Mouse (Mus musculus): ENCODE data around the gene Sfxn3. TPM values are rescaled to one million over a fixed set of nuclear protein-coding genes. Genes with fewer than 3 reads are reported as not detected.

The Sfxn3 gene
- polyA plus RNA-seq, 1 experiment from 2014 or later: 3.5 TPM

DNA sequence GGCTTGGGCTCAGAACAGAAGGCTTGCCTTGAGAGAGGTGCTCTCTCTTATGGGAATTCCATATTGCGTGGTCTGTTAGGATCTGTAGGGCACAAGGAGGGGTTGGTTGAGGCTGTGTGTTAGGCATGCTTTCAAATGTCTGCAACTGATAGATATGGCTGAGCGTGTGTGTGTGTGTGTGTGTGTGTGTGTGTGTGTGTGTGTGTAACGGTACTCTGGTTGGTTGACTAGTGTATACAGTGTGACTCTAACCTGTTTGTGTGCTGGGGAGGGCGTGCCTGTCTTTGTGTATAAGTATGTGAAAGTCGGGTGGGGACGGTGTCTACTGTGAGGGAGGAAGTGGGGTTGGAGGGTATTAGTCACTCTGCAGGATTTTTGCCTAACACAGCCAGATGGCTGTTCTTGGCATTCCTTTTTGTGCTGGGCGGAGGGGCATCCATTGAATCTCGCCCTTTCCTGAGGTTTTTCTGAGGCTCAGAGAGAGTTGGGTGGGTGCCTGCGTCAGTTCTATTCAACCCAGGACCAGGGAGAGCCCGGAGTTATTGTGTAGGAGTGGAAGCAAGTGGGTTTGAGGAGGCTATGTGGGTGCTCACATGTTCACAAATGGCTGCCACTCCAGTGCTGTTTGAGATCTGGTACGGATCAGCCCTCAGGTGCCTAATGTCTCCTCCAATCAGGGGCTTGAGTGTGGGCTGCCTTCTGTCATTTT lies 786 bp downstream of the Sfxn3 start:
- peak overlapping the region; percentile 66 for H3K4me3 ChIP-seq (ENCODE audit: low read depth, low read length)
- H3K9ac ChIP-seq (ENCODE audit: low read depth, low read length): peak overlapping the region; percentile 62
- H3K4me1 ChIP-seq (ENCODE audit: control insufficient read depth, low read depth, low read length): peaks cover 25% of the 10 kb centered on the region
- peak; percentile 61 for ATAC-seq (ENCODE audit: low read depth)
- WGBS (ENCODE audit: insufficient replicate concordance): 21% methylated on average over 11 of the region's 11 CpGs
- no peaks in the 10 kb centered on the region for H3K36me3 ChIP-seq (ENCODE audit: control insufficient read depth, insufficient read depth)
- H3K4me2 ChIP-seq (ENCODE audit: low read depth, low read length): peak overlapping the region; percentile 84
- peak overlapping the region; percentile 75; the same call in 1 of the 2 replicates for H3K27ac ChIP-seq (ENCODE audit: low read length)
- H3K9me3 ChIP-seq (replicated peaks; ENCODE audit: control insufficient read depth, low read length): no peaks in the 10 kb centered on the region
- H3K27me3 ChIP-seq (ENCODE audit: control insufficient read depth, insufficient read depth, low read depth, low read length): peaks cover 34% of the 10 kb centered on the region

GRCm38 (mm10) chr19:45048644-45049365 lies 1.5 kb downstream of the Sfxn3 start:
- ATAC-seq (ENCODE audit: low read depth): no peak
- Histone ChIP-seq H3K9ac (ENCODE audit: low read depth, low read length) (no peak overlapping the region), H3K36me3 (ENCODE audit: control insufficient read depth, insufficient read depth) (no peaks in the 10 kb centered on the region), H3K4me2 (ENCODE audit: low read depth, low read length) (peak overlapping the region; percentile 84), H3K27ac (ENCODE audit: low read length) (peak overlapping the region; percentile 75; the same call in 1 of the 2 replicates), H3K4me1 (ENCODE audit: control insufficient read depth, low read depth, low read length) (peaks cover 25% of the 10 kb centered on the region), H3K9me3 (replicated peaks; ENCODE audit: control insufficient read depth, low read length) (no peaks in the 10 kb centered on the region), H3K27me3 (ENCODE audit: control insufficient read depth, insufficient read depth, low read depth, low read length) (peaks cover 30% of the 10 kb centered on the region), H3K4me3 (ENCODE audit: low read depth, low read length) (no peak overlapping the region; the same call in 1 of the 2 replicates)
- WGBS (ENCODE audit: insufficient replicate concordance): 75% methylated on average over 12 of the region's 12 CpGs

GRCm38 (mm10) chr19:45049523-45049922 lies 2.2 kb downstream of the Sfxn3 start:
- ATAC-seq (ENCODE audit: low read depth): no peak
- no peak overlapping the region for H3K4me2 ChIP-seq (ENCODE audit: low read depth, low read length)
- 54% methylated on average over 9 of the region's 9 CpGs for WGBS (ENCODE audit: insufficient replicate concordance)

GRCm38 (mm10) chr19:45053451-45053850 lies 6.1 kb downstream of the Sfxn3 start:
- ATAC-seq (ENCODE audit: low read depth): no peak
- 69% methylated on average over 8 of the region's 8 CpGs for WGBS (ENCODE audit: insufficient replicate concordance)
- Histone ChIP-seq H3K9me3 (replicated peaks; ENCODE audit: control insufficient read depth, low read length) (no peaks in the 10 kb centered on the region), H3K36me3 (ENCODE audit: control insufficient read depth, insufficient read depth) (no peaks in the 10 kb centered on the region), H3K4me3 (ENCODE audit: low read depth, low read length) (no peak overlapping the region), H3K27ac (ENCODE audit: low read length) (no peak overlapping the region), H3K9ac (ENCODE audit: low read depth, low read length) (no peak overlapping the region), H3K27me3 (ENCODE audit: control insufficient read depth, insufficient read depth, low read depth, low read length) (no peaks in the 10 kb centered on the region), H3K4me2 (ENCODE audit: low read depth, low read length) (no peak overlapping the region), H3K4me1 (ENCODE audit: control insufficient read depth, low read depth, low read length) (peaks cover 19% of the 10 kb centered on the region)

More at GRCm38 (mm10) chr19:45049523-45049922, 2.2 kb downstream of the Sfxn3 start:
- H3K27me3 ChIP-seq (ENCODE audit: control insufficient read depth, insufficient read depth, low read depth, low read length): peaks cover 25% of the 10 kb centered on the region
- no peaks in the 10 kb centered on the region for H3K36me3 ChIP-seq (ENCODE audit: control insufficient read depth, insufficient read depth)
- peaks cover 25% of the 10 kb centered on the region for H3K4me1 ChIP-seq (ENCODE audit: control insufficient read depth, low read depth, low read length)
- no peak overlapping the region for H3K4me3 ChIP-seq (ENCODE audit: low read depth, low read length)
- no peaks in the 10 kb centered on the region for H3K9me3 ChIP-seq (replicated peaks; ENCODE audit: control insufficient read depth, low read length)
- no peak overlapping the region for H3K9ac ChIP-seq (ENCODE audit: low read depth, low read length)
- no peak overlapping the region for H3K27ac ChIP-seq (ENCODE audit: low read length)

GRCm38 (mm10) chr19:45054892-45055690 lies 7.8 kb downstream of the Sfxn3 start:
- ATAC-seq (ENCODE audit: low read depth): no peak
- Histone ChIP-seq H3K36me3 (ENCODE audit: control insufficient read depth, insufficient read depth) (no peaks in the 10 kb centered on the region), H3K4me2 (ENCODE audit: low read depth, low read length) (no peak overlapping the region), H3K27me3 (ENCODE audit: control insufficient read depth, insufficient read depth, low read depth, low read length) (no peaks in the 10 kb centered on the region), H3K4me1 (ENCODE audit: control insufficient read depth, low read depth, low read length) (peaks cover 26% of the 10 kb centered on the region), H3K27ac (ENCODE audit: low read length) (no peak overlapping the region), H3K4me3 (ENCODE audit: low read depth, low read length) (no peak overlapping the region), H3K9ac (ENCODE audit: low read depth, low read length) (no peak overlapping the region), H3K9me3 (replicated peaks; ENCODE audit: control insufficient read depth, low read length) (no peaks in the 10 kb centered on the region)
- WGBS (ENCODE audit: insufficient replicate concordance): 57% methylated on average over 6 of the region's 6 CpGs

- Histone ChIP-seq H3K27ac (ENCODE audit: low read length) (no peak overlapping the region), H3K27me3 (ENCODE audit: control insufficient read depth, insufficient read depth, low read depth, low read length) (no peaks in the 10 kb centered on the region), H3K4me1 (ENCODE audit: control insufficient read depth, low read depth, low read length) (peaks cover 32% of the 10 kb centered on the region), H3K9ac (ENCODE audit: low read depth, low read length) (no peak overlapping the region), H3K36me3 (ENCODE audit: control insufficient read depth, insufficient read depth) (no peaks in the 10 kb centered on the region), H3K4me3 (ENCODE audit: low read depth, low read length) (no peak overlapping the region), H3K4me2 (ENCODE audit: low read depth, low read length) (no peak overlapping the region), H3K9me3 (replicated peaks; ENCODE audit: control insufficient read depth, low read length) (no peaks in the 10 kb centered on the region)
- no peak for ATAC-seq (ENCODE audit: low read depth)
- 33% methylated on average over 4 of the region's 4 CpGs for WGBS (ENCODE audit: insufficient replicate concordance)
Measured at GRCm38 (mm10) chr19:45056364-45056763, 9.1 kb downstream of the Sfxn3 start.

DNA sequence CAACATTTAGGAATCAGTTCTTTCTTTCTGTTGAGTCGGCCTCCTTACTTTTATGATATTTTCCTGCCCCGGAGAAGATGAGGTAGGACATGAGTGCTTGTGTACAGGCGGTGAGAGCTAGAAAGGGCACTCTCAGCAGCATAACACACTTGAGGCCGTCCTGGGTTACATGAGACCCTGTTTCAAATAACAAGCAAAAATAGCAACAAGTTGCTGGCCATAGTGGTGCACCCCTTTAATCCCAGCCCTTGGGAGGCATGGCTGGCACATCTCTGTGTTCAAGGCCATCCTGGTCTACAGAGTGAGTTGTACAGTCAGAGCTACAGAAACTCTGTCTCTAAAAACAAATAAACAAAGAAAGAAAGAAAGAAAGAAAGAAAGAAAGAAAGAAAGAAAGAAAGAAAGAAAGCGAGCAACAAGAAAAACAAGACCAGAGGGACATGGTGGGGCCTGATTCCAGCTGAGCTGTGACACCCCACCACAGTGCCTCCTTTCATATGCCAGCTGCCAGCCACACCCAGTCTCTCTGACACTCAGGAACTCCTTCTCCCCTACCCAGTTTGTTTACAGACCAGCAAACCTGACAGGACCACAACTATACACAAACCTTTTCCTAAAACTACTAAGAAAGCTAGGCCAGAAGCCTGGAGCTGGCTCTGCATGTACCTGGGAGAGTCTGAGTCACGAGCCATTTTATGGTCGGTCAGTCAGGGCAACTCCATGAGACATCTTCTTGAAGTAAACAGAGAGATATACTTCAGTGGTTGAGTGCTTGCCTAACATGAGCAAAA lies 9.8 kb downstream of the Sfxn3 start:
- peak overlapping the region; percentile 92 for H3K27ac ChIP-seq (ENCODE audit: low read length)
- WGBS (ENCODE audit: insufficient replicate concordance): 60% methylated on average over 7 of the region's 7 CpGs
- H3K9me3 ChIP-seq (replicated peaks; ENCODE audit: control insufficient read depth, low read length): no peaks in the 10 kb centered on the region
- H3K36me3 ChIP-seq (ENCODE audit: control insufficient read depth, insufficient read depth): no peaks in the 10 kb centered on the region
- H3K27me3 ChIP-seq (ENCODE audit: control insufficient read depth, insufficient read depth, low read depth, low read length): no peaks in the 10 kb centered on the region
- peak overlapping the region; percentile 91 for H3K4me2 ChIP-seq (ENCODE audit: low read depth, low read length)
- H3K4me1 ChIP-seq (ENCODE audit: control insufficient read depth, low read depth, low read length): peaks cover 32% of the 10 kb centered on the region
- H3K4me3 ChIP-seq (ENCODE audit: low read depth, low read length): peak overlapping the region; percentile 73
- peak overlapping the region; percentile 58 for H3K9ac ChIP-seq (ENCODE audit: low read depth, low read length)
- ATAC-seq (ENCODE audit: low read depth): no peak

DNA sequence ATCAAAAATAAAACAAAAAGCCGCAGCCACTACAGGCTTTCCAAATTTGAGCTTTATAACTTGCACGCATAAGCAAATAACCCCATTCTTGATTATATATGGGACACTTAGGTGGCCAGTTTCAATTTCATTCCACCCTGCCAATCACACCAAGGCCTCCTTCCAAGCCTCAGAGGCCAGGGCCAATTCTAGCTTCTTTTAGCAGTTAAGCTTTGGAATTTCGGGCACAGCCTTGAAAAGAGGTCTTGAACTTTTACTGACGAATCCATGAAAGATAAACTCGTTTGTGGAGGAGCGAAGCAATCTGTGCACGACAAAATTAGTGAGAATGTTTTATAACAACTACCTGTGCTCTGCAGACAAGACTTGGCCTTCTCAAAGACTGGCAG lies 10.4 kb downstream of the Sfxn3 start:
- Histone ChIP-seq H3K27me3 (ENCODE audit: control insufficient read depth, insufficient read depth, low read depth, low read length) (no peaks in the 10 kb centered on the region), H3K27ac (ENCODE audit: low read length) (peak overlapping the region; percentile 92), H3K36me3 (ENCODE audit: control insufficient read depth, insufficient read depth) (no peaks in the 10 kb centered on the region), H3K9me3 (replicated peaks; ENCODE audit: control insufficient read depth, low read length) (no peaks in the 10 kb centered on the region), H3K4me3 (ENCODE audit: low read depth, low read length) (peak overlapping the region; percentile 73), H3K4me2 (ENCODE audit: low read depth, low read length) (peak overlapping the region; percentile 91), H3K4me1 (ENCODE audit: control insufficient read depth, low read depth, low read length) (peaks cover 32% of the 10 kb centered on the region), H3K9ac (ENCODE audit: low read depth, low read length) (peak overlapping the region; percentile 58)
- no peak for ATAC-seq (ENCODE audit: low read depth)
- WGBS (ENCODE audit: insufficient replicate concordance): 40% methylated on average over 7 of the region's 7 CpGs
